Mouse (Mus musculus) liver, adult 10 weeks (tissue): Measurements from ENCODE around the gene Cldn34c2. TPM values are rescaled to one million over a fixed set of nuclear protein-coding genes. Genes with fewer than 3 reads are reported as not detected.

Source experiments
- polyA plus RNA-seq: library from polyadenylated mRNA; stranded (reverse); fragments of 350-450 nt; fragmentation: Illumina TruSeq; extraction: RNeasy Lipid Tissue Mini Kit (QIAGEN cat#74804); gene quantifications from one replicate; pipeline ENCODE4 v1.2.3, GENCODE M21; 2014; ENCODE audit warnings: low read depth, low replicate concordance

The Cldn34c2 gene
- not detected for polyA plus RNA-seq

GRCm38 (mm10) chrX:123581400-123581799 lies at the start of gene Cldn34c2:
Gene Cldn34c2, plus strand, starts transcription at chrX:123581700.

Other genes starting within 250 kb of the Cldn34c2 start
- gene Gm17467, start 123.1 kb downstream of the Cldn34c2 start, polyA plus RNA-seq: not detected
- gene Cldn34c3, start 212.0 kb downstream of the Cldn34c2 start, polyA plus RNA-seq: not detected